Mouse (Mus musculus) monocyte, adult 5-6 weeks (primary cell): ENCODE data around the gene Pln. TPM values are rescaled to one million over a fixed set of nuclear protein-coding genes. Genes with fewer than 3 reads are reported as not detected.
A peak's percentile ranks its signal among the peaks of the same experiment; 100 is the strongest.

Experiments
- ATAC-seq: fragments of 153-309, 156-312 bp; replicated peaks from 2 replicates; pipeline ENCODE4 v1.8.0; 2017; ENCODE audit warnings: mild to moderate bottlenecking; ENCODE audit not compliant: low TSS enrichment, insufficient number of reproducible peaks, severe bottlenecking, poor library complexity, low FRiP score
- total RNA-seq: library from RNA; stranded (forward); fragments of 200-1000, 200-491, 200-594 nt; gene quantifications from 3 replicates; pipeline ENCODE4 v1.2.3, GENCODE M21; 2017

The Pln gene
- 0.53 TPM in 1 of 3 replicates, not detected in the others for total RNA-seq

DNA sequence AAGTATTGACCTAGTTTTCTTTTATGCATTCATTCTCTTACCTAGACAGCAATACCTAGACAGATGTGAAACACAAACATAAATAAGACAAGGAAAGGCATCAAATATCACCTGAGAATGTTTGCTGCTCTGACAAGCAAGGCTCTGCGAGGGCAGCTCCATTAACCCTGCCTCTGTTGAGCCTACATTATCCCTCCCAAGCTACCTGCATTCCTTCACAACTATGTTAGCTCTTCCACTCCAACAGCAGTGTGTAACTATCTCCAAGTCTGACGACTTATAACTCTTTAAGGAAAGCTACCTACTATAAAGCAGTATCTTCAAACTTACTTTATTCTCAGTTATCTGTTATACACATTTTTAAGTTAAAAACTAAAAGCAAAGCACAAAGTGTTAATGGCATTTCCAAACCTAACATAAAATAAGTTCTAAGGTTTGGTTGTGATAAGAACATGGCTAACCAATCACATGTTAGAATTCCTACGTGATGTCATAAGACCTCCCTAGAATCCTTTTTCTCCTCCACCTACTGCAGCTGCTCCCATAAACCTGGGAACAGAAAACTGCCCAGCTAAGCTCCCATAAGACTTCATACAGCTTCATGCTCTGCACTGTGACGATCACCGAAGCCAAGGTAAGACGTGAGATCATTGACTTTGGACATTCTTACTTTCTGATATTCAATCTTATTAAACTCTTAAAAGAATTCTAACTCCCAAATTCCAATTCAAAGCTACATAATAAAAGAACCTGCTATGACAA lies at the start of gene Pln:
TSS of gene Pln (plus strand) at position 506 of the 762 bp plus-strand sequence.
- ATAC-seq, result no peak

DNA sequence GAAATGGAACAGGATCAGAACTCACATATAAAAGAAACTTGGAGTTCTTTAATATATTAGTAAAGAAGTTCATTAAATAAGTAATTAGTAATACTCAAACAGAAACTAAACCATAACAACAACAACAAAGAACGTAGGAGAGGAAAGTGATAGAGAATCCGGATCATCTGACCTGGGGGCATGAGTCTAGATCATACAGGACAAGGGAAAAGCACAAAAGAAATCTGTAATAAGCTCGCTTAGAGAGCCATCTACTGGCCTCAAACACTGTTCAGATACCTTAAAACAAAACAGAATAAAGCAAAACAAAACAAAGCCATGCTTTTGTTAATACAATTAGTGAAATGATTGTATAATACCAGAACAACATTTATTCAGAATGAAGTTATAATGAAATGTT lies 31.6 kb upstream of the Pln start:
- no peak for ATAC-seq

DNA sequence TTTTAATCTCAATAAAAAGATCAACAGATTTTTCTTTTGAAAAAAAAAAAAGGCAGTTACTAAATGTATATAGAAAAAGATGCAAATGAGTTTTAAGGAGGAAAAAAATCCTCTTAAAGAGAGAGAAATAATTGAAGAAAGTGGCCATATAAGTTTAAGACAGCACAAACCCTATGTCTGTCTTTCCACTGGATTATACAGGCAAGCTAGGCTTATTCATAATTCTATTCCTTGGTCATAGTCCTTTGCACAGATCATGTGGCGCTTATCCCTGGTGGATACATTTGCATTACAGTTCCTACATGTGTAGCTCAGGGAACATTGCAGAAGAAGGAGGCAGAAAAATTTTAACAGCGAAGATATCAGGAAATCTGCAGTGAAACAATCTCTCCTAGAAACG lies 30.8 kb upstream of the Pln start:
- ATAC-seq, result no peak

DNA sequence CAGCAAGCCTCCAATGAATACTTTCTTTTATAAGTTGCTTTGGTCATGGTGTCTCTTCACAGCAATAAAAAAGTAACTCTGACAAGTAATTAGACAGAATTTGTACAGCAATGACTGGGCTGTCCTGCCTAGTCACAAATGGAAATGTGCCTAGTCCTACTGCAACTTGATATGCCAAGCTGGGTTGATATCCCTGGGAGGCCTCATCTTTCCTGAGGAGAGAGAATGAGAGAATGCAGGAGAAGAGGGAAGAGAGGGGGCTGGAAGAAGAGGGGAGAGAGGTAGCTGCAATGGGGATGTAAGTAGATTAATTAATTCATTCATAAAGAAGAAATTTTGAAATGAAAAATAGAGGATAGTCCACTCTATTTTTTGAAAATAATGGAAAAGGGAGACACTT lies 14.1 kb upstream of the Pln start:
- ATAC-seq, result no peak

DNA sequence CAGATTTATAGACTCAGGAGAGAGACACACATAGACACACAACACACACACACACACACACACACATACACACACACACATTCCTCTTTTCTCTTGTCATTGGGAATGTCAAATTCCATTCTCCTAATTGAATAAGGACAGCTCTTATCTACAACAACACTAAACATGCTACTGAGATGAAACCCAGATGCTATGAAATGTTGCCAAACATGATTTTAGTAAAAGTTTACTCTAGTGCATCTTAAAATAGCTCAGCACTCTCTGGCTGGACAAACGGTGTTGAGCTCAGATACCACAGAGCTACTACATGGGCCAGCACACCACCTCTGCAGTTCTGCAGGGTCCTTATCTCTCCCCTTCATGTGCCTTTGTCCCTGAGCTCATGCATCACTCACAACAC lies 12.8 kb upstream of the Pln start:
- no peak for ATAC-seq

DNA sequence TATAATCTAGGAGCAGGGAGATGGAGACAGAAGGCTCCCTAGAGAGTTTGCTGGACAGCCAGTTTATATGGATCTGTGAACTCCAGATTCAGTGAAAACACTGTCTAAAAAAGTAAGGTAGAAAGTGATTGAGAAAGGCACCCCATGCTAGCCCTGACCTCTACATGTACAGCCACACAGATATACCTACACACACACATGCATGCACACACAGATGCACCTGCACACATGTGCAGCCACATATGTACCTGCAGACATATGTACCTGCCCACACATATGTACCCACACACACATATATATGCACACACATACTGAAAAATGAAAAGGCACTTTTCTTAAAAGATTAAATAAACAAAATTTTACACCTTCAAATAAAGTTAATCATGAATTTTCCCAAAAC lies 11.1 kb upstream of the Pln start:
- no peak for ATAC-seq

DNA sequence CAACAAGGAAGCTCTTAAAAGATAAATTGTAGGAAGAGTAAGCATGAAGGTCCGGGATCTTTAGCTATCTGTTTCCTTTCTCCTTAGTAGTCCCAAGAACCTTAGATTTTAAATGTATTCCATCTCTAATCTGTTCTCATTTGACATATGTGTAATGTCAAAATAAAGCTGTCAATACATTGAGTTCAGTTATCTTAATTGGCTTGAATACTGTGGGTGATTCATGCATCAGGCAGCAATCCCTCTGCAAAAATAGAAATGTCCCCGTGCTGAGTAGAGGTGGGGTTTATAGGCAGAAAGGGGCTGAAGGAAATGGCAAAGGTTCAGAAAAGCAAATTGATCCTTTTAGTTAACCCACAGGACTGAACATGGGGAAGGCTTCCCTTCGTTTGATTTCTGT lies 8.2 kb upstream of the Pln start:
- ATAC-seq, result no peak

DNA sequence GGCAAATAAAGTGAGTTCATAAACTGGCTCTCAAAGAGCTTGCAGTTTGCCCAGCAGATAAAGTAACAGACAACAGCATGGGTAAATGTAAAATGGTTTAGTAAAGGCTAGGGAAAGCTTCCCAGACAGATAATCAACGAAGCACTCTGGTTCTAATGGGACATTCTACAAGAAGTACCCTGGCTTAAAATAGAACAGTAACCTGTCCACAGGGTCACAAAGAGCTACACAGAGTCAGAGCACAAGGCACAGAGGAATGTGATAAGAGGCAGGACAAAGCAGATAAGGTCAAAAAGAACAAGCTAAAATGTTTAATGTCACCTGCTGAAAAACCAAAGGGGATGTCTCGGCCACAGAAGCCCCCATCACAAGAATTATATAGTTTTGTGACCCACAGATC lies 4.7 kb upstream of the Pln start:
- no peak for ATAC-seq

DNA sequence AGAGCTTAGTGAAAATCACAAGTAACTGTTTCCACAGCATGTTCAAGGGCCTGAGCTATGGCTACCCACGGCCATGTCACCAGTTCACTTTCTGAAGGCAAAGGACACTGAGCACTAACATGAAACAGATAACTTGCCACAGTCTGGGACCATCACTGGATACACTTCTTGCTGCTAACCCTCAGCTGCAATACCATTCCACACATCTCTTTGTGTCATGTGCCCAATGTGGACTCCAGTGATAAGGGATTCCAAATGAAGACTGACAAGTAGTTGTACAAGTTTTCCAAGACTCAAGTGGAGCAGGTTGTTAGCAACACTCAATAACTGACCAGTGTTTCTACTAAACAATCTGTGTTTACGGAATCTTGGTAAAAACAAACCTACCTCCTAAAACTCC lies 2.2 kb upstream of the Pln start:
- no peak for ATAC-seq

DNA sequence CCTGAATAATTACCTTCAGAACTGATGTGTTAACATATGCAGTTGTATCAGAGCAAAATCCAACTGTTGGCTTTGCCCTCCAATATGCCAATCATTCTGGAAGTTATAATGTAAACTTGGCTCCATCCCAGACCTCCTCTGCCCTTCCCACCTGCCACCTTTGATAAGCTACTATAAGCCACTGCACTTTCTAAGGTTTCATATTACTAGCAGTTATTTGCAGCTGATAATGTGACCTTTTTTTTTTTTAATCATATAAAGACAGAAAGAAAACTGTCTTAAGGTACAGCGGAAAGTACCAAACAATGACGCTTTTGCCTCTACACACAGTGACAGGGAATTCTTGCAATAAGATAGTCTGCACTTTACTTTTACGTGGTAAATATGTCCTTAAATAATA lies 1.5 kb upstream of the Pln start:
- ATAC-seq, result no peak

DNA sequence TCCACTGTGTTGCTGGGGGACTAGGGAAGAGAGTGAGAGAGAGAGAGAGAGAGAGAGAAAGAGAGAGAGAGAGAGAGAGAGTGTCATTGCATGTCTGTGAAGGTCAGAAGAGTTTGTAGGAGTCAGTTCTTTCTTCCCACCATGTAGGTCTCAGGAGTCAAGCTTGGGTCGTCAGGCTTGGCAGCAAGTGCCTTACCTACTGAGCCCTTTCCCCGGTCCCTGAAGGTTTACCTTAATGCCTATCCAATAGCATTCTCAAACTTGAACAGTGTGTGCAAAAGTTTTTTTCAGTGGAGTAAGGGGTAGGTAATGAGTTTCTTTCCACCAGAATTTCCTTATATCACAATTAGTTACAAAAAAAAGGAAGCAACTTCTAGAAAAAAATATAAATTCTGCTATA lies 1.6 kb downstream of the Pln start:
- no peak for ATAC-seq

DNA sequence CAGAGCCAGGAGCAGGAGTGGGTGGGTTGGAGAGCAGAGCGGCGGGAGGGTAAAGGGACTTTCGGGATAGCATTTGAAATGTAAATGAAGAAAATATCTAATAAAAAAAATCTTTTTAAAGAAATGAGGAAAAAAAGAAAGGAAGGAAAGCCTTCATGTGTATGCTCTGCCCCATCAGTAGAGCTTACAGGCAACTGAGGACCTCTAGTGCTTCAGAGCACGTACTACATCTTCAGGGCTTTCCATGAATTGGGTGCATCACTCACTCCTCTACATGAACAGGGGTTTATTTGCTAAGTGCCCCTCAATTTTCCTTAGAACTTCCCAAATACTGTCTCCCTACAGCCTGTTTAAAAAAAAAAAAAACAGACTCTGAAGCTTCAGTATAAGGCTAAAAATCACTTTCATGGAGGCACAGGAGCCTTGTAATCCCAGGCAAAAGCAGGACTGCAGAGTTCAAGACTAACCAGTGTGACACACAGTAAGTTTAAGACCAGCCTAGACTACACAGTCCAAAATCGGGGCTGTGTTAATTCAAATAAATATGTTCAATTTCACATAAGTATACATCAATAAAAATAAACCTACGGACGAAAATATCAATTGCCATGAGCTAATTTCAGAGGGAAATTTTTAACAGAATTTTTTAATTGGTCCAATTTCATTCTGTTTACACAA lies 4.0 kb downstream of the Pln start:
- ATAC-seq, result no peak

DNA sequence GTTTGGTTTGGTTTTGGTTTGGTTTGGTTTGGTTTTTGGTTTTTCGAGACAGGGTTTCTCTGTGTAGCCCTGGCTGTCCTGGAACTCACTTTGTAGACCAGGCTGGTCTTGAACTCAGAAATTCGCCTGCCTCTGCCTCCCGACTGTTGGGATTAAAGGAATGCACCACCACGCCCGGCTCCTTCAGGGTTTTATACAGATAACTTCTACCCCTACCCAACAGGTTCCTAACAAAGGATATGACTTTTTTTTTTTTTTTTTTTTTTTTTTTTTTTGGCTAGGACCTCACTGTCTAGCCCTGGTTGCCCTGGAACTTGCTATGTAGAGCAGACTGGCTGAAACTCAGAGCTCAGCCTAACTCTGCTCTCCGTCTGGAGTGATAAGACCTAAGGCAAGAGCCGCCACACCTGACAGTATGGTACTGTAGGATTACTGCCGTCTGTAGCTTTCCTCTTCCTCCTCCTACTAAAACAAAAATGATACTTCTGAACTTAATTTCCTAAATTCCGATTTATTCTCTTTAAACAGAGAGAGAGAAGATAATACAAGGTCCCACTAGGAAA lies 4.8 kb downstream of the Pln start:
- no peak for ATAC-seq

DNA sequence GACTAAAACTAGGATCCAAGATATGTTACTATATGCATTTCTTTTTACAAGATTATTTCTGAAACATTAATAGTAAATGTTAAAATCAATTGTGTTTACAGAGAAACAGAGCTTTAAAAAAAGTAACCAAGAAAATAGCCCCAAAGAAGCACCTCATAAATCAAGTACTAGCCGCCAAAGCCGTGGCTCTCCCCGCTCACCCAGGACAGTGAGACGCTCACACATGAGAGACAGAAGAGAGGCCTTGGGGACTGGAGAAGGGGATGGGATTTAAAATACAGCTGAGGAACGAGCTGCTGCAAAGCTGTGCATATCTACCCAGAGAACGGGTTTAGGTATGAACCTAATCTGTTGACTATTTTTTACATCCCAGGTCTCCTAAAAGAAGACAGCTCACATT lies 5.9 kb downstream of the Pln start:
- ATAC-seq, result no peak

DNA sequence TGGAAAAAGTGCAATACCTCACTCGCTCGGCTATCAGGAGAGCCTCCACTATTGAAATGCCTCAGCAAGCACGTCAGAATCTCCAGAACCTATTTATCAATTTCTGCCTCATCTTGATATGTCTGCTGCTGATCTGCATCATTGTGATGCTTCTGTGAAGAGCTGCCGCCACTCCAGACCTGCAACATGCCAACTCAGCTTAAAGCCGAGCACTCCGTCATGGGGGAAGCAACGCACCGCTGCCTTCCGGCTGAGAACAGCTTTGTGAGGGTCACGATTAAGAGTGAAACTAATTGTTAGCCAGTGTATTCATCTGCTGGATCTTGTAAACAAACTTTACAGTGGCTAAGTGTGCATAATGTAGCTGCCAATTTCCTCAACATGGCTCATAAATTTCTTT lies 6.4 kb downstream of the Pln start:
- ATAC-seq, result no peak

DNA sequence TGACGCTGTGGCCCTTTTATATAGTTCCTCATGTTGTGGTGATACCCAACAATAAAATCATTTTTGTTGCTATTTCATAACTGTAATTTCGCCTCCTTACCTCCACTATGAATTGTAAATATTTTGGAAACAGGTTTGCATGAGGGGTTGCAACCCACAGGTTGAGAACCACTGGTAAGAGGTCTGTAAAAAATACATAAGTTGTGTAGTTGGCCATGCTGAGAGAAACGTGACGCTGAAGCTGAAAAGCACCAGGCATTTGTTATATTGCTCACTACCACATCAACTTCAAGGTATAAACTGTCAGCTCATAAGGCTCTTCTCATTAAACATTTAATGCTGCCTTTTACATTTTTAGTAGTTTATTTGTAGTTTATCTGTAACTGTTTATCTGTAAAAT lies 8.0 kb downstream of the Pln start:
- no peak for ATAC-seq

DNA sequence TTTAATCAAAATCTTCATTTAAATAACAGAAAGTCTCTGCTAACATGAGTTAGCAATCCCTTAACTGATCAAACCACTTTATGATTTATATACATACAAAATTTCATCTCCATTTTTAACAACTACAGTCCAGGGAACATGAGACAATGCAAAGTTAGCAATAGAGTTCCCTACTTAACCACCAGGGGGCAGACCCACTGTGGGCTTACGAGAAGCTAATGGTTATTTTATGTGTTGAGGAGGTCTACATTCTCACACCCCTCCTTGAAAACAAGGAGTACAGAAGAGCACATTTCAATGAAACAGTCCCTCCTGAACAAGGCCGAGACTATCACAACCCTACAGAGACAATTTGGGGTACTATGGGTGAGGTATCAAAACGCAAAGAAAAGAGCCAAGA lies 9.0 kb downstream of the Pln start:
- peak; percentile 53; the same call in 1 of the 2 replicates for ATAC-seq

DNA sequence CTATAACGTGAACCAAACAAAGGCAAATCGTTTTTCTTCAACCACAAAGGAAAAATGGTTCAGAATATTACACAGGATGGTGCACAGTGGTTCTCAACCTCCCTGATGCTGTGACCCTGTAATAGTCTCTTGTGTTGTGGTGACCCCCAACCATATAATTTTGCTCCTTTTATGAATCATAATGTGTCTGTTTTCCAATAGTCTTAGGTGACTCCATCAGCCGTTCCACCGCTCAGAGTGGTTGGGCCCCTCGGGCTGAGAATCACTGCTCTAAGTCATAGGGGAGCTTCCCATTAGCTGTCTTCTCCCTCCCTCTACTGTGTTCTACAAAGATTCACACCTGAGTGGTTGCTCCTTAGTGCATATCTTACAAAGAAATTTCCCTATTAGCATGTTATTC lies 9.4 kb downstream of the Pln start:
- ATAC-seq, result no peak

DNA sequence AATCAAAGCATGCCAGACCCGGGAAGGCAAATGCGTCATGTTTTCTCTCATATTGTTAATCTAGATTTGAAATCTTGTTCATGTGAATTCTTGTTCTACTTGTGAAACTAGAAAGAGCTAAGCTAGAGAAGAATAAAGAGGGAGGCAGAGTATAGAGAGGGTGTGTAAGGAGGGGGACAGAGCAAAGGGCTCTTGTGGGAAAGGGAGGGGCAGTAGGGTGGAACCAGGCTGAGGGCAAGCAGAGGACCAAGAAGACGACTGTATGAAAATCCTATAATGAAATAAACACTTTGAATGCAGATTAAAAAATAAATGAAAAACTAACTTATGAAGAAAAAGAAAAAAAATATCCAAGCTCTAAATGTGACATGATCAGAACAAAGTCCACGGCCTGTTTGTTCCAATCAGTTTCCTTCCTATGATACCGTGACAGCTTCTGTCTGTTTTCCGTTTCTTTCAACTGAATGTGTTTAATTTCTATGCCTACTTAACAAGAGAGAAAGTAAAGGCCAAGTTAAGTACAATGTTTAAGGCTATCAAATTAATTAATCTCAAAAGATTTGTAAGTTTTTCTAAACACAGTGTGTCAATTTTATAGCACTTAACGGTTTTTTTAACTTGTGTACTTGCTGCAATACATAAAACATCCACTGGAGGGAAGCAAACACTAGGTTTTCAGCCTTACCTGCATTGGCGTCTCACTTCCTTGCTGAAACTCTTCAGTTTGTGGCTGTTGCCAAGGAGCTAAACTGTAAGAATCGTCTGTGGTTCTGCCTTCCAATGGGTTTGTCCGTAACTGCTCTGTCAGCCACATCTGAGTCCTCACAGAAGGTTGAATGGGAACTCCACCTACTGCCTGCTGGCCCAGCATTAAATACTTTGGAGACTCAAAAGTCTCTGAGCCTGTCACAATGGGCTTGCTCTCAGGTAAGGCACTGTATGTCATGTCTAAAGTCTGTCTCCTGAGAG lies 10.6 kb downstream of the Pln start:
- peak; percentile 69; the same call in 1 of the 2 replicates for ATAC-seq
